Mouse (Mus musculus): ENCODE results near the gene Dcaf15.

GRCm38 (mm10) chr8:84140838-84141237, 36.3 kb upstream of the Dcaf15 start:
- TF ChIP-seq CTCF (IDR thresholded peaks at IDR 0.05; ENCODE audit: low read depth) (no peak), EP300 (IDR thresholded peaks at IDR 0.05; ENCODE audit: low read depth) (no peak)
